Mouse (Mus musculus) liver, adult (tissue): ENCODE results near the gene Vmn1r2.
"Not testable (repeated sequence)": the region's sequence is repeated elsewhere in the genome, so short reads cannot be mapped to it uniquely, and the experiment has no call there.

Experiments
- GATA4 ChIP-seq: IDR thresholded peaks from 2 replicates; pipeline ENCODE4 v1.6.1; 2014; ENCODE audit warnings: mild to moderate bottlenecking, low read length; ENCODE audit not compliant: insufficient replicate concordance

Gene Vmn1r2

GRCm38 (mm10) chr4:3167020-3167419 is at the start of gene Vmn1r2:
Gene Vmn1r2 (plus strand): TSS chr4:3167320.
- TF ChIP-seq GATA4: not testable (repeated sequence)

GRCm38 (mm10) chr4:3165046-3165445 is 2.1 kb upstream of the Vmn1r2 start:
- TF ChIP-seq GATA4: no peak

GRCm38 (mm10) chr4:3185258-3185657 is 18.1 kb downstream of the Vmn1r2 start, which contains the start of gene Vmn1r3:
Gene Vmn1r3 (minus strand): TSS chr4:3185358.
- TF ChIP-seq GATA4: not testable (repeated sequence)
